Mouse (Mus musculus) cerebellum, postnatal 36 days (tissue): ENCODE measurements at regions not wholly inside any gene's neighbourhood (a gene's known extent, or its start where the extent isn't known, plus 50 kb on each side); places are given as distances from the start of the nearest gene placed in this dataset.
A peak's percentile ranks its signal among the peaks of the same experiment; 100 is the strongest.

Experiments used
- DNase-seq, 2 experiments: peaks; one replicate each; pipeline ENCODE4 v3.0.0; 2021 to 2022; ENCODE audit warnings: mixed read lengths in 2 of 2

DNA sequence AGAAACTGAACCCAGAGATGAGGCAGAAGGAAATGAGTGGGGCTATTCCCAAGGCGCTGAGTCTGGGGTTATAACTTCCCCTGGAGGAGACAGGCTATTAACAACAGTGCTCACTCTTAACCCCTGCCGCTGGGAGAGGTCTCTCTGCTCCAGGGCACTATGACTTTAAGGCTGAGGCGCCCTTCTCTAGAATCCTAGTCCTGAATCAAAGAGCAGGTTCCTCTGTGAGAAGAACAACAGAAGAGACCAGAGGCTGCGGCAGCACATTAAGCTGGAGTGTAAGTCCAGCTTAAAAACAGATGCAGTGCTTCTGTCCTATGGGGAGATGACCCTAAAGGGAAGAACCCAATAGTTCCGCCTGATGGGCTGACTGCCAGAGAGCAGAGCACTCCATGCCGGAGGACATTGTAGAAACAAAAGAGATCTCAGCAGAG lies 173.4 kb upstream of the Klf7 start:
- DNase-seq = no peak

DNA sequence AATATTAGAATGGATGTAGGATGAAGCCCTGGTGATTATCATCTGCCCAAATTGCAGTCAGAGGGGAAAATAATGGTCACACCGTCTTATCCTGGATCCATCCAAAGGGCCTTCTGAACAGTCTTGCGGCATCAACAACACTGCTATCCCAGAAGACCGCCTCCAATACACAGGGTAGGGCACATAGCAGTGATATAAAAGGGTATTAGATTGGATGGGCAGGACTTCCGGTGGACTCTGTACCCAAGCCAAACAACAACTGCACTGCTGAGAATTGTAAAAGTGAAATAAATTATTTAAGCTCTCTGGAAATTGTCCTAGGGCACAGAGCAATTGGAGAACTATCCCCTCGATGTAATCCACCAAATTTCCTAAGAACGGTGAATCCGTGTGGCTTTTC lies 173.0 kb upstream of the Klf7 start:
- no peak for DNase-seq

DNA sequence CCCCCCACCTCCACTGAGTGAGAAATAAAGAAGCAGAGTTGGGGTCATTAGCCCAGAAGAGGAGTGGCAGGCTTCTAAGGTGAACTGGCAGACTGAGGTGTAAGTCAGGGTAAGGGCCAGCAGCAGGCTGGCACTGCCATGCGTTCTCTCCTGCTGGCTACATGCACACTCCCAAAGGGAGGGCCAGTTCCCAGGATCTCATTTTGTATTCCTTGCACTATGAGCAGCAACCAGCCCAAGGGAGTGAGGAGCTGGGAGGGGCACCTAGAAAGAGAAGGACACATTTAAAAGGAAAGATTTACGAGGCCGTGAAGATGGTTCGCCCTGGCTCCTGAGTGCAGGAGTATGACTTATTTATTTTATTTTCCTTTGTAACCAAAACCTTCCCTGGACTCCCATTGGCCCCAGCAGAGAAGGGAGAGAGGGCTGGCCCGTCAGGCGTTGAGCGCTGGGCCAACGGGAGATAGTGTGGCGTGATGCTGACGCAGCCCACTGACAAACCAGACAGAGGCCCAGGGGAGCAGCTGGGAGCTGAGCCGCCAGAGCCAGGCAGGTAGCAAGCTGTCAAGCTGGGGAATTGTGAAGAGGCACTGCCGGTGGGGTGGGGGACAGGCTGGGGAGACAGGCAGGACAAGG lies 166.8 kb upstream of the Klf7 start:
- peak; percentile 22 to 23 for DNase-seq

DNA sequence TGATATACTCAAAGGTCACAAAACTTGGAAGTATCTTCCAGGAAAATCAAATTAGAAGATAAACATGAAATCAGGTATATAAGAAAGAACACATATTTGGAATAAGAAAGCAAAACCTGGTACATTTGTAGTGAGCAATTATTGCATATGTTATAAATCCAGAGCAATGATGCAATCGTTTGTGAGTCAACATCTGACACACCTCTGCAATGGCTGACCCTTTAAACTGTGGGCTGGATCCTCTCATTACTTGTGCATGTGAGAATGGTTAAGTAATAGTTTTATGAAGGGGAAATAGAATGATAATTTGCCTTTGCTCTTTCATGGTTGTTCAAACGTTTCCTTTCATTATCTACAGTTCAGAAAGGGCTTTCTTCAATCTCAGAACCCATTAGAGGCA lies 165.0 kb upstream of the Klf7 start:
- no peak for DNase-seq

DNA sequence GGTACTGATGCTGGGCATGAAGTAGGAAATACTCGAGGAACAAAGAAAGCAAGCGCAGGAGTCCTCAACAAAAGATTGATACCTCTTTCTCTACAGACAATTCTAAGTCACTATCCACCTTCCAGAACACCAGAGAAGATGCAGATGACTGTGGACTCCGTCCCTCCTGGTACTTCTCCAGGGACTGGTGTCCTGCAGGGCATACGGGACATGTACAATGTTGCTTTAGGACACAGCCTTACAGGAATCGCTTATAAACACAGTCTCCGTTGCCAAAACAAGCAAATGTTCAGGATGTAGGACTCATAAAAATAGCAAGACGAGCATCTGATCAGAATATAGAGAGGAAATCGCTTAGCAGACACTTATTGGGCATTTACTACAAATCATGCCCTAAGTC lies 162.6 kb upstream of the Klf7 start:
- DNase-seq = no peak

DNA sequence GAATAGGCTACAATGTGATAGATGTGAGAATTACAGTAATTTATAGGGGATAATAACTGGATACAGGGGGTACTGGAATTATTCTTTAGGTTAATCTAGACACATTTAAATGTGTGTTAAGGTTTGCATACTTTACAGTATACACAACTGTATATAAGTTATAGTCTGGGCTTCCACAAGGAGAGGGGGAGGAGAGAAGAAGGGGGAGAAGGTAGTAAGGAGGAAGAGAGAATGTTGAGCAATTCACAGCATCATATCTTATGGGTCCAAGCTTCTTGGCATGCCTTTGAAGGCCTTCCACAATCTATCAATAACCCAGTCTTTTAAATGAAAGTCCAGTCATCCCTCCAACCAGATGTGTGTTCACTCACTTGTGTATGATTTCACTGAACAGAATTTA lies 153.8 kb upstream of the Klf7 start:
- no peak for DNase-seq

DNA sequence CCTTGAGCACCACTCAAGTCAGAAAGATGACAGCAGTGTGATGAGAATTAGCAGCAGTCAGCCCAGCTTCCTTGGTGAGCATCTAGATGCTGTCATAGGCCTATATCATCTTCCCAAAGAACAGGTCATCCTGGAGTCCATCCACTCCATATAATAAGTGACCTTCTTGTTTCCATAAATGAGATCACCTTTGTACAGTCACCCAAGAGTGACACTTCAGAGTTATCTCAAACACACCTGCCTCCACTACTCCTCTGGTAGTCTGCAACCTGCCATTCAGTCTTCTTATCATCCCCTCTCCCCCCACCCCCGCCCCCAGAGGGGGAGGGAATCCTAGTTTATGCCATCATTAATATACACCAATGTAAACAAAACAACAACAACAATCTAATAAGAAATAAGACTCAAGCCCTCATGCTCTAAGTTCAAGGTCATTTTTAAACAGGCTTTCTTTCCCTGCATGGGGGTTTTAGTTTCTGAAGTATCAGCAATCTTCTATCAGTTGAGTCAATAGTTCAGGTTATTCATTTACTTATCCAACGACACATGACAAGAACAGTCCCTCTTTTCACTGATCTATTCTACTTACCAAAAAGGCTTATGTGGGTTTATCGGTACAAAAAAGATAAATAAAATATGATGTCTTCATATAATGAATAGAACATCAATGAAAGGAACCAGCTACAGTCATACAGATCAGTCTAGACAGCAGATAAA lies 153.2 kb upstream of the Klf7 start:
- no peak for DNase-seq

DNA sequence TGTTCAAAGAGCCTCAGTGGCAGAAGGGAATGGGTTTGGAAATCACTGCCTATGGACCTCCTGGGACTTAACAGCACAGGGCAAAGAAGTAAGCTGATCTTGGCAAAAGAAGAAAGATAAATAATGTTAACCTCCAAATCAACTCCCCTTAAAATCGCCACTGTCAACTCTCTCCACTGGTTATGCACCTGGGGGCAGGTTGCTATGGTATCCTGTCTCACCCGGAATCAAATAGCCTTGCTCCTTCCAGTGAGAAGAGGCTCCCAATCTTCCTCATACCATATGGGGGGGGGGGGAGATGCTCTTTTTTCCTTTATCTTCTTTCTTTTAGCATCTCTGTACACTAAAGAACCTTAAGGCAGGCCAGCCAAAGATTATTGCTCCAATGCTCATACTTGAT lies 135.2 kb upstream of the Klf7 start:
- no peak for DNase-seq

DNA sequence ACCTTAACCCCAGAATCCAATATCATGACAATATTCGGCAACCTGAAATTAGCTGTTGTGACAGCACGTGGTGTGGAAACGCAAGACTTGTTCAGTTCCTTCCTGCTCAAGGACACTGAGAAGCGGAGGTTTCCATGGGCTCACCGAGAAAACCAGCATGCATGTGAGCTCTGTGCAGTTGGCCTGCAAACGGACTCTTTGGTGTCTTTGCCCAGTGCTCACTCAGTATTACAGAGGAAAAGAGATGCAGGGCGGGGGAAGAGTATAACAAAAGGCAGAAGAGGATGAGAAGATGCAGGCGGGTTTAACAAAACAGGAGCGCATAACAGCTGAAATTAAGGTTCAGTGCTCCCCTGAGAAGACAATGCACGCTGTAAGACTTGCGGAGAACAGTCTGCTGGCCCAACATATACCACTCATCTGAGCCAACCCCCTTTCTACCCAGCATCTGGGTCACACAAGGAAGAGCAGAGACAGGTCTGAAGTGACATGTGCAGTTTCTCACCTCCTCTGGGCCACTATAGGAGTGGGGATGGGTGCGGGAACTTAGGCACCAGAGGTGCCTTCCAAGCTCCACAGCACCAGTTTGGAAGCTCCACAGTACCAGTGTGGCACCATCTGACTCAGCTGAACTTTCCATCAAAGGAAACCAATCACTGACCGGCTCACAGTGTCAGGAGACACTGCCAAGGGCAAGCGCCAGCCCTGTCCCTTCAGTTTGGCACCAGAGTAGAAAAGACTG lies 133.6 kb upstream of the Klf7 start:
- peak; percentile 53 to 54 for DNase-seq

DNA sequence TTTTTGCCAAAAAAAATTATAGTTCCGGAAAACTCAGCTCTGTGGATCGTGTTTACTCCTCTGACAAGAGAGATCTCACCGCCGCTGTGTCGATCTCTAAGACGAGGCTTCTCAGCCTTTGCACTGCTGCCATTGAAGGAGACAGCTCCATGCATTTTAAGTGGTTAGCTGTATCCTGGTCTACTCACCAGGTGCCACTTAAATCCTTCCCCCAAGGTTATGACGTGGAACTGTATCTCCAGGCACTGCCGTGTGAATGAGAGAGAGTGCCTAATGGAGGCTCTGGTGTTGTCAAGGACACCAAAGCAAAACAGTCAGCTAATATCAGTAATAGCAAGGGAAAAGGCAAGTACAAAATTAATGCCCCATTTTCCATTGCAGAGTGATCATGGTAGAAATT lies 132.6 kb upstream of the Klf7 start:
- DNase-seq = no peak

DNA sequence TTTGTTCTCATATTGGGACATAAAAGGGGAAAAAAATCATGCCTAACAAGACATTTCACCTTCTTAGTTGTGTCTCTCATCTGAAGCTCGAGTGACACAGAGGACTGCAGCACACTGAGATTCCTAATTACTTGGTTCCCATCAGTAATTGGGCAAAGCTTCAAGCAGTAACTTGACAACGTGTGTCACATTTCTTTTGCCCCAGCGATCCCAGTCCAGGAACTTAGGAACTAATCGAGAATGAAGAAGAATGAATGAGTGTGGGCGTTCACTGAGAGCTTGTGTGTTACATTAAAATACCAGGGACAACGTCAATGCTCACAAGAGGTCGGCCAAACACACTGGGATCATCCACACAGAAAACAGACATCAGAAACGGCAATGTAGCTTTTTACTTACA lies 131.9 kb upstream of the Klf7 start:
- DNase-seq = no peak

DNA sequence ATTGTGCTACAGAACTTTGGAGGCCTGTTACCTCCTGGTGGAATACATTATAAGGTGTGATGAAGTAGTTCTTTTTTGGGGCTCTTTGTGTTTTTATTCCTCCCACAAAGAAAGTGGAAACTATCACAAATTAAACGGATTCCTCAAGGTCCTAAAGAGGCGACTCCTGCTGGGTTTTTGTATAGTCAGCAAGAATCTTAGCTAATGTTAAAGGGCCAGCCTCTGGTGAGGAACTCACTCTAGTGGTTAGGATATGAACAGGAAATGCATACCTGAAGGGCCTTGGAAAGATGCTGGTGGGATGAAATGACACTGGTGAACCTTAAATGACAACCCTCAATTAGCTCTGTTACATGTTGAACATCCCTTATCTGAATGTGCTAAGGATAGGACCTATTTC lies 120.3 kb upstream of the Klf7 start:
- DNase-seq = no peak

DNA sequence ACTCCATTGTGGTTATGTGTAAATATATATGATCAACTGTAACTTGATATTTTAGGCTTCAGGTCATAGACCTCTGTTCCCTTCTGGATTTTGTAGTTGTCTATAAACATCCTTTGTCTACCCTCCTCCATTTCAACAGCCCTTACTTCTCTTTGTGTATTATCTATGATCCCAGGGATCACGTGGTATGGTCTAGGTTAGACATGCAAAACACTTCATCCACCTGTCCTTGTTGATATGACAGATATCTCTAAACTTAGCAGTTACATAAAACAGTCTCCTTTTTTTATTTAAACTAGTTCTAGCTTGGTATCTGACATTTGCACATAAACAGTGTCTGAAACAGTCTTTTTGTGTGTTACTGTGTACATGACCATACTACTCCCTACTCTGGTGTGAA lies 107.6 kb upstream of the Klf7 start:
- no peak for DNase-seq

DNA sequence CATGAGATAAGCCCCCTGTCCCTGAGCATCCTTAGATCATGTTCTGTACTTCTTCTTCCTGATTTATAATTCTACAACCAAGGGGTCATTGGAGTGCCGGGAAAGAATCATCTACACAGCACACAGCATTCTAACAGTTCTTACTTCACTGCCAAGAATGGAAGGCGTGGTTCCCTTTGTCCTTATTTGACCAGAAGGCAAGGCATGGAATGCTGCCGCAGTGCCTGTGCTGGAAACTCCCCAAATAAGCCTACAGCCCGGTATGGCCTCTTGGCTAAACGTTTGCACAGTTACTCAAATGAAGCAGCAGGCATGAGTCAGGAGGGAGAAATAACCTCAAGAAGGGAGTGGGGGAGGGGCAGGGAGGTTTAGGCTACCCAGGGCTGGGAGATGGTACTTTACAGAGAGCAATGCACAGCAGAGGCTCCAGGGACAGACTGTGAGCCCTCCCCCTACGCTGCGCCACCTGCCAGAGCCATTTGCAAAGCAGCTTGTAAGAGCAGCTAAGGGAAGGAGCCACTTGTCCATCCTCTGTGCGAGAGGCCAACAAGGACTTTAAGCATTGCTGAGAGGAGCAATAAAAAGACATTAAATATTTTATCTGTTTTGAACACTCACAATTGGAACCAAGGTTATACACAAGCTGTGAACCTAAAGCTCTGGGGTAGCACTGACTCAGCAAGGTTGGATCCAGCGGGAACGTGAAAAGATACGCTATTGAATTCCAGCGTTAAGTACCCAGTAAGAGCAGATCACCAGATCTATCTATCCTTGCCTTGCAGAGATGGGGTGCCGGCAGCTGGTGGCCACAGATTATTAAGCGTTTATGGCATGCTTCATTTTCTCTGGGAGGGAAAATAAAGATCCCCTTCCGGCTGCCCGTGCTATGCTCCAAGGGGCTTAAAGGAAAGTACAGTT lies 104.2 kb upstream of the Klf7 start:
- DNase-seq = peak; percentile 91

DNA sequence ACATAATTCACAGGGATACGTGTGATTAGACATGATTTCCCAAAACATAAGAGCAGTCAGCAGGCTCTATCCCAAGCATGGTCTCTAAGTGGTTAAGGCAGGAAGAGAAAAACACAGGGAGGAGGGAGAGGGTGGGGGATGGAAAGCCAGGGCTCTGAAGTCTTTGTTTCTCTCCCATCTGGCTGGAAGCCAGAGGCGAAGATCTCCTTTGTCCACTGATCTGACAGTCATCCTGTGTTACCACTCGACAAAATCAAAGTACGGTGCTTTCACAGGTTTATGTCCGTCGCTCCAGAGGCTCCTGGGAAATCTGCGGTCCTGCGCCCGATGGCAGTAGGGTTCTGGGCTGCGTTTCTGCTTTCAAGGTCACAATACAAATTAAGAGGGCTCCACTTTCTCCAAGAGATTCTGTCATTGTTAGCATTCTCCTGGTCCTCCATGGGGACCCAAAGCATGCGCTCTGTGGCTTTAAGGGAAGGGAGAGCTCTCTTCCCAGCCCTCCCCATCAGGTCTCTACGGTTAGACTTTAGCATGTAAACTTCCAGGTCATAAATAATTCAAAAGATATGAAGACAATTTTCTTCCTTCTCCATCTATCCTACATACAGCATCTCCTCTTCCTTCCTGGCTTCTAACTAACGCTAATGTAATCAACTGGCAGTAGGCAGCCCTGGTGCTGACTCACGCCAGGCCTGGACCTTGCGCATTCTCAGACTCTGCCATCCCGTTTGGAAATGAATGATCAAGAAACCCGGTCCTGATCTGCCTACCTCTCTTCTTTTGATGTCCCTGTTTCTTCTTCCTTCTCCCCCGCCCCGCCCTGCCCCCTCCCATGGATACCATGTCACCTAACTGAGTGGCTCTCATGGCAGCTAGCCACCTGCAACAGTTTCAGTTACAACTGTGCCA lies 102.0 kb upstream of the Klf7 start:
- DNase-seq = peak; percentile 22 to 36

DNA sequence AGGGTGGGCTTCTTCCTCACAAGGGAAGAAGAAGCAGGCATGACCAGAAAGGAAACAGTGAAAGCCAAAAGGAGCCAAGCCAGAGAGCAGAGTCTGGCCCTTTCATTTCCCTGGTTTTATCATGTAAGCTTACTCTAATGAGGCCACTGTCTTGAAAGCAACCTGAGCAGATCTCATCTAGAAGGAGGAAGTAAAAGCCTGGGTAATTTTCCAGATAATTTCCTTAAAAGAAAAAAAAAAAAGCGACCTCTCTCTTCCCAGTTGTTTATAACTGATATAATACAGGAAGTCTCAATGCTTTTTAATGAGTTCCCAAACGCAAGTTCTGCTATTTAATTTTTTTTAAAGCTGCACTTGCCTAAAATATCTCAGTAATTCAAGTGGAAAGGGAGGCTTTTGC lies 100.4 kb upstream of the Klf7 start:
- DNase-seq = no peak

DNA sequence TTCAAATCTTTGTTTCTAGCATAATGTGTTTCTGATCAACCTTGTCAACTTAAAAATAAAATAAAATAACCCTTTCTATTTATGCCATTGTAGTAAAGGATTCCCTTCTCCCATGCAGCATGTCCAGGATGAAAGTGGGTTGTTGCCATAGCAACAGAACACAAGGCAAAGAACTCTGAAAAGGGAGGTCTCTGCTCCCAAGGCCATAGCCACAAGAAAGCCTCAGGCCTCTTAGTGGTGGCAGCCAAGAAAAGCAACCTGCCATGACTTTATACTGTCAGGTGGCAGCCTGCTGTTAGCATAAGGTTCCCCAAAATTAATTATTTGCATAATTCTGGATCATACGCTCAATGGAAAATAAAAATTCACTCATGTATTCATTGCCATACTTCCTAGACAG lies 98.4 kb upstream of the Klf7 start:
- no peak for DNase-seq

DNA sequence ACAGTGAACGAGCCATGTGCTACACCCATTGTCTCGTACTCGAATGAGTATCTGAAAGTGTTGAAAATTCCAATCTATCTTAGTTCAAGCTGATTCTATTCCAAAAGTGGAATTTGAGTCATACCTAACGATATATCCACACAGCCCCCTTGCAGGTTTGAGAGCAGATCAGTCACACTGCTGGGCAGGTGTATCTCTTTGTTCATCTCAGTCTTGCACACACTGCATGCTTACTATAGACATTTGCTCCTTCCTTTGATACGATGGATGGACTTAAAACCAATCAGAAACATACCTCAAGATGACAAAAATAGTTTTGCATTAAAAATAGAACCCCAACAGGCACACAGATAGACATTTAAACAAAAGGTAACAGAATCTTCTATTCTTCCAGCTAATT lies 98.0 kb upstream of the Klf7 start:
- no peak for DNase-seq

DNA sequence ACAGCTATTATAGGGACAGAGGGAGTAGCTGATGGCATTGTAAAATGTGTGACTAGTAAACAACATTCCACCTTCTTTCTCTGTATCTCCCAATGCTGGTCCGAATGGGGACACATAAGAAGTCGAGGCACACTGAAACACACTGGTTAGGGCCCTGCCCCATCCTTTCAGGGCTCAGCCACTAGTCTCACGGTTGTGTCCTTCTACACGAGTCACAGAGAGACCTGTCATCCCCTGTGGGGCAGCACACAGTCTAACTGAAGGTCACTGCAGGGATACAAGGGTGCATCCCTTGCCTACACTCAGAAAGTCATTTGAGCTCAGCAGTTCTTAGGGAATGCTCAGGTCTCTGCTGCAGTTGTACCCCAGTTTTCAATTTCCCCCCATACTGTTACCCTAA lies 93.6 kb upstream of the Klf7 start:
- no peak for DNase-seq

DNA sequence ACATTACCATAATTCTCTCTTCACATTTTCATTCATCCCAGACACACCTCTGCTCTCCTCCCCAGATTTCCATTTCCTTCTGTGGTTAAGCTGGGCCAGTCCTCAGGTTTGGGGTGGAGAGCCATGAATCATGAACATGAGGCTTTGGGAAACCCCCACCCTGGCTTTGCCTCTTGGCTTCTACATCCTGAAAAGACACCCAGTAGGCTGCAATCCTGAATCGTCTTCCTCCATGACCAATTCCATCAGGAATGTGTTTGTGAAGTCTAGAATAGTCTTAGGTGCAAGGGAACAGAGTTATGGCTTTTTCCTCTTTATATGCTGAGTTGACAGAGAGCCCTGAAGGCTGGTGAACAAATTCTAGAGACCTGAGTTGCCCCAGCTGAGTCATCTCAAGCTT lies 87.0 kb upstream of the Klf7 start:
- no peak for DNase-seq

DNA sequence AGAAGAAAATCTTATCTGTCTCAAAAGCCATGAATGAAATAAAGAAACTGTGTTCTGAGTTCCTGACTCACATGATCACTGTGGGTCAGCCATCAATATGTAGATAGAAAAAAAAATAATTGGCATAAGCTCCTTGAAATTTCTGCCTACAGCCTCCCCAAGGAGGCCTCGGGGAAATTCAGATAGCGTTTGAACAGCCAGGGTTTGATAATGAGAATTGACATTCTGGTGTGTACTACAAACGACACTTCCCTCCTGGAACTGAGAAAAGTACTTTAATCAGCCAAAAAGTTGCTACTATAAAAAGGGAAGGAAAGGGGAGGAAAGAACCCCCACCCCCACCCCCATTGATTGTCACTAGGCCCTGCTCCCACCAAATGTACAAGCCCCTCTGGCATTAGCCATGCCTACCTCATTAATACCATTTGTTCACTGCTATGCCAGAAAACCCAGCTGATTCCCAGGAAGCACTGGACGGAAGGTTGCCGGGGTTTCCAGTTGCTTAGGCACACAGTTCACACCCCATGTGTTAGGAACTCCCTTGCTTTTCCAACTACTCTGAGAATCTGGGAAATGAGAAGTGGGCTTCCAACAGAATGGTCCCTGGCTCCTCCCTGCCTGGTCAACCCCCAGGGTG lies 78.4 kb upstream of the Klf7 start:
- no peak for DNase-seq

DNA sequence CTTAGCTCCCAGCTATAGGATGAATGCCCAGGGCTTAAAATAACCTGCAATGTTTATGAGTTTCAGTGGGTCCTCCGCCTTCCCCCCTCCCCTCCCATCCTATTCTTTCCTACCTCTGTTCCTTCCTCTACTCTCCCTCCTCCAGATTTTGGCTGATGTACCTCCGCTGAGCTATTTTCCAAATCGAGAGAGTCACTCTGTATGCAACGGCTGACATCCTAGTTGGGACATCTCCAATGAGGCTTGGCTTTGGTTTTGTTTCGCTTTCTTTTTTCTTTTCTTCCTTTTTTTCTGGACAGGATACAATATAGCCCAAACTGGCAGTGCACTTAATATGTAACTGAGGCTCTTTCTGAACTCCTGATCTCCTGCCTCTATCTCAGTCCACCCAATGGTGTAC lies 76.7 kb upstream of the Klf7 start:
- DNase-seq = no peak
